Mouse (Mus musculus) small intestine, adult 2 months (tissue): ENCODE data around the gene Sclt1. TPM values are rescaled to one million over a fixed set of nuclear protein-coding genes. Genes with fewer than 3 reads are reported as not detected.
"Not testable (repeated sequence)": the region's sequence is repeated elsewhere in the genome, so short reads cannot be mapped to it uniquely, and the experiment has no call there.

Source experiments
- H3K27ac ChIP-seq: fragments of 200-500 bp; 2 replicates; pipeline ENCODE4 v1.5.1; 2012; ENCODE audit warnings: low read depth, low read length, control low read depth, inconsistent platforms; ENCODE audit not compliant: insufficient read depth
- H3K27me3 ChIP-seq: fragments of 200-500 bp; 2 replicates; pipeline ENCODE4 v1.6.1; 2012; ENCODE audit warnings: mild to moderate bottlenecking, moderate library complexity, low read length, inconsistent platforms; ENCODE audit not compliant: control insufficient read depth, insufficient read depth
- H3K36me3 ChIP-seq: fragments of 200-500 bp; 2 replicates; pipeline ENCODE4 v1.6.1; 2012; ENCODE audit warnings: mild to moderate bottlenecking, low read length, control low read depth, inconsistent platforms; ENCODE audit not compliant: control insufficient read depth, insufficient read depth
- H3K4me1 ChIP-seq: fragments of 200-500 bp; 2 replicates; pipeline ENCODE4 v1.6.1; 2012; ENCODE audit warnings: low read length, inconsistent platforms, mixed read lengths; ENCODE audit not compliant: control insufficient read depth, insufficient read depth, insufficient read length
- H3K4me3 ChIP-seq: fragments of 200-500 bp; 2 replicates; pipeline ENCODE4 v1.5.1; 2012; ENCODE audit warnings: low read depth, mild to moderate bottlenecking, control low read depth, inconsistent platforms, low read length, moderate library complexity
- CTCF ChIP-seq: fragments of 200-500 bp; IDR thresholded peaks from 2 replicates; pipeline ENCODE4 v1.5.1; 2012; ENCODE audit warnings: low read depth, mild to moderate bottlenecking, control low read depth, inconsistent platforms, low read length, moderate library complexity, mixed read lengths; ENCODE audit not compliant: insufficient replicate concordance, insufficient read length; ENCODE audit errors: extremely low read depth
- POLR2A ChIP-seq: fragments of 200-500 bp; IDR thresholded peaks from 2 replicates; pipeline ENCODE4 v1.6.1; 2012; ENCODE audit warnings: low read depth, mild to moderate bottlenecking, control low read depth, inconsistent platforms, low read length, moderate library complexity
- WGBS: fragments of 180-500 bp; shearing (Covaris S2); methylation state at CpG from one replicate; pipeline ENCODE4 v1.1.7; 2018; 5-methylcytosine and 5-hydroxymethylcytosine counted together
- polyA plus RNA-seq: library from polyadenylated mRNA; depleted of rRNA; stranded (reverse); fragments of >200 nt; gene quantifications from 2 replicates; pipeline ENCODE4 v1.2.3, GENCODE M21; 2012

Gene Sclt1
- polyA plus RNA-seq, 1 experiment: 3.0 TPM

GRCm38 (mm10) chr3:41692440-41693142 lies 49.7 kb downstream of the Sclt1 start:
- no peaks in the 10 kb centered on the region for H3K4me1 ChIP-seq
- 91% methylated on average over 4 of the region's 4 CpGs for WGBS
- no peaks in the 10 kb centered on the region for H3K36me3 ChIP-seq
- H3K27me3 ChIP-seq: no peaks in the 10 kb centered on the region
- no peak overlapping the region for H3K4me3 ChIP-seq
- TF ChIP-seq POLR2A (no peak), CTCF (no peak)
- H3K27ac ChIP-seq: no peak overlapping the region

GRCm38 (mm10) chr3:41690114-41690640 lies 52.1 kb downstream of the Sclt1 start:
- H3K27ac ChIP-seq, H3K27me3 ChIP-seq, H3K4me3 ChIP-seq, H3K4me1 ChIP-seq, H3K36me3 ChIP-seq: not testable (repeated sequence)
- WGBS: 93% methylated on average over 13 of the region's 13 CpGs

- no peak overlapping the region for H3K4me3 ChIP-seq
- no peaks in the 10 kb centered on the region for H3K4me1 ChIP-seq
- WGBS: 83% methylated on average over 2 of the region's 2 CpGs
- no peaks in the 10 kb centered on the region for H3K36me3 ChIP-seq
- no peaks in the 10 kb centered on the region for H3K27me3 ChIP-seq
- no peak overlapping the region for H3K27ac ChIP-seq
- TF ChIP-seq CTCF (no peak), POLR2A (no peak)
These were observed 55.9 kb downstream of the Sclt1 start for GRCm38 (mm10) chr3:41686396-41686795.

- no peaks in the 10 kb centered on the region for H3K36me3 ChIP-seq
- H3K27me3 ChIP-seq: no peaks in the 10 kb centered on the region
- H3K4me3 ChIP-seq: no peak overlapping the region
- no peaks in the 10 kb centered on the region for H3K4me1 ChIP-seq
- no peak overlapping the region for H3K27ac ChIP-seq
- no peak for TF ChIP-seq POLR2A
- TF ChIP-seq CTCF: no peak
- 80% methylated on average over 4 of the region's 4 CpGs for WGBS
These were observed 60.2 kb downstream of the Sclt1 start for GRCm38 (mm10) chr3:41682084-41682483.

GRCm38 (mm10) chr3:41676648-41677047 lies 65.7 kb downstream of the Sclt1 start:
- H3K27me3 ChIP-seq: no peaks in the 10 kb centered on the region
- H3K36me3 ChIP-seq: no peaks in the 10 kb centered on the region
- no peak overlapping the region for H3K4me3 ChIP-seq
- WGBS: 82% methylated on average over 2 of the region's 2 CpGs
- no peaks in the 10 kb centered on the region for H3K4me1 ChIP-seq
- TF ChIP-seq POLR2A (no peak), CTCF (no peak)
- H3K27ac ChIP-seq: no peak overlapping the region

- H3K27ac ChIP-seq: no peak overlapping the region
- no peaks in the 10 kb centered on the region for H3K4me1 ChIP-seq
- H3K27me3 ChIP-seq: no peaks in the 10 kb centered on the region
- H3K4me3 ChIP-seq: no peak overlapping the region
- TF ChIP-seq POLR2A: no peak
- no peak for TF ChIP-seq CTCF
- no peaks in the 10 kb centered on the region for H3K36me3 ChIP-seq
These were observed 67.5 kb downstream of the Sclt1 start for GRCm38 (mm10) chr3:41674778-41675177.

- Histone ChIP-seq H3K36me3 (peaks cover 2% of the 10 kb centered on the region; the same call in 1 of the 2 replicates), H3K27me3 (no peaks in the 10 kb centered on the region), H3K27ac (no peak overlapping the region), H3K4me3 (no peak overlapping the region), H3K4me1 (no peaks in the 10 kb centered on the region)
- no peak for TF ChIP-seq CTCF
- TF ChIP-seq POLR2A: no peak
- WGBS: 89% methylated on average over 1 of the region's 1 CpGs
These were observed 86.7 kb downstream of the Sclt1 start for GRCm38 (mm10) chr3:41655642-41656041.
